Mouse (Mus musculus): ENCODE measurements at regions not wholly inside any gene's neighbourhood (a gene's known extent, or its start where the extent isn't known, plus 50 kb on each side); places are given as distances from the start of the nearest gene placed in this dataset.
"Not testable (repeated sequence)": the region's sequence is repeated elsewhere in the genome, so short reads cannot be mapped to it uniquely, and the experiment has no call there.

- peak in 1 of 2 experiments; percentile 11 for DNase-seq
Measured at GRCm38 (mm10) chr6:81815248-81815961, 108.1 kb upstream of the Gcfc2 start.

GRCm38 (mm10) chr6:81815962-81816338 lies 107.5 kb upstream of the Gcfc2 start:
- intact Hi-C loops (cut with DNase I) = no loop called here

More at GRCm38 (mm10) chr6:81815248-81815961, 108.1 kb upstream of the Gcfc2 start:
- intact Hi-C loops (cut with DNase I) = no loop called here

DNA sequence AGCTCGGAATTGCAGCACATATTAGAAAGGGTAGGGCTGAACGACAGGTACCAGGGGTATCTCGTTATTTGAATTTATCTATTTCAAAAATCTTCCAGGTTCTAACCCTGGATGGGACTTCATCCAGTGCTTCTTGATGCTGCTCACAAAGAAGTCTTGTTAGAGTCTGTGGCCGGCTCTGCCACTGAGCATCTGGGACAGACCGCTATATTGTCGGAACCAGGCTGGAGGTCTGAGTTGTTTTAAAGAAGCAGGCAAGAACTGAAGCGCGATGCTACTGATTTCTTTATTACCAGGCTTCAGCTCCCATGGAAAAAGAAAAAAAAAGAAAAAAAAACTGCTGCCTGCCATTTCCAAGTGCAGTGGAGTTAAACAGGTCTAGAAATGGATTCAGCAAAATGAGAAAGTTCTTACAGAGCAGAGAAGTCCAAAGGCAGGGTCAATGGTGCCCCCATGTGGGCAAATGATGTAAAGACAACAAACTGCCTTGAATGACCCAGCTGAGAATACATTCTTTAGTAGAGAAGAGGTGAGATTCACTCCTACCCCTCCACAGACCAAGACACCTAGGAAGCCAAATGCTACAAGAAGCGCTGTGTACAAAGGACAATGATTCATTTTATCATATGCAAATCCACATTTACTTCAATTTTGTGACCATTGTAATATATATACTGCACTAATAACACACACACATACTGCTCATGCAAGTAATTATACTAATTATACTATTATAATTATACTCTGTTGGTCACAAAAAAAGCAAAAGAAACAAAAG lies 106.2 kb upstream of the Gcfc2 start:
- peak; percentile 39 to 64 for DNase-seq
- intact Hi-C loops (cut with DNase I) = no loop called here

More at GRCm38 (mm10) chr6:81815962-81816338, 107.5 kb upstream of the Gcfc2 start:
- DNase-seq = no peak

DNA sequence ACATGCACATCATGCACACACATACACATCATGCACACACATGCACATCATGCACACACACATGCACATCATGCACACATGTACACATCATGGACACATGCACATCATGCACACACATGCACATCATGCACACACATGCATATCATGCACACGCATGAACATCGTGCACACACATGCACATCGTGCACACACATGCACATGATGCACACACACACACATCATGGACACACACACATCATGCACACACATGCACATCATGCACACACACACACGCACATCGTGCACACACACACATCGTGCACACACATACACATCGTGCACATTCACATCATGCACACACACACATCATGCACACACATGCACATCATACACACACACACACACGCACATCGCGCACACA lies 104.9 kb upstream of the Gcfc2 start:
- intact Hi-C loops (cut with DNase I) = no loop called here

DNA sequence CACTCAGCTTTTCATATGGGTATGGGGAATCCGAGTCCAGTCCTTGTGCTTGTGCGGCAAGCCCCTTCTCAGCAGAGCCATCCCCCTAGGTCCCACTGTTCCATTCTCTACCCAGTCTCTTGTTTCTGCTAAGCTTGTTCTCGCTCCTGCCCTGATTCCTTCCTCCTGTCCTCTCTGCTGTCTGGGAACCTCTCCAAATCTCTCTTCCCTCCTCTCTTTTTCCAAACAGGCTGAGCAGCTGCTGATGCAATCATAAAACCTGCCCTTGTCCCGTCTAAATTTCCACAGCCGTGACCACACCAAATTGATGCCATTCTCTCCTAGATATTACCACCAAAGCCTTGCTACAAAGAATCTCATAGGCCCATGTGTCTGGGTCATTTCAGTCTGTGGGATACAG lies 103.4 kb upstream of the Gcfc2 start:
- no peak for DNase-seq
- intact Hi-C loops (cut with DNase I) = no loop called here

More for the DNA sequence above, 104.9 kb upstream of the Gcfc2 start:
- no peak for DNase-seq

DNA sequence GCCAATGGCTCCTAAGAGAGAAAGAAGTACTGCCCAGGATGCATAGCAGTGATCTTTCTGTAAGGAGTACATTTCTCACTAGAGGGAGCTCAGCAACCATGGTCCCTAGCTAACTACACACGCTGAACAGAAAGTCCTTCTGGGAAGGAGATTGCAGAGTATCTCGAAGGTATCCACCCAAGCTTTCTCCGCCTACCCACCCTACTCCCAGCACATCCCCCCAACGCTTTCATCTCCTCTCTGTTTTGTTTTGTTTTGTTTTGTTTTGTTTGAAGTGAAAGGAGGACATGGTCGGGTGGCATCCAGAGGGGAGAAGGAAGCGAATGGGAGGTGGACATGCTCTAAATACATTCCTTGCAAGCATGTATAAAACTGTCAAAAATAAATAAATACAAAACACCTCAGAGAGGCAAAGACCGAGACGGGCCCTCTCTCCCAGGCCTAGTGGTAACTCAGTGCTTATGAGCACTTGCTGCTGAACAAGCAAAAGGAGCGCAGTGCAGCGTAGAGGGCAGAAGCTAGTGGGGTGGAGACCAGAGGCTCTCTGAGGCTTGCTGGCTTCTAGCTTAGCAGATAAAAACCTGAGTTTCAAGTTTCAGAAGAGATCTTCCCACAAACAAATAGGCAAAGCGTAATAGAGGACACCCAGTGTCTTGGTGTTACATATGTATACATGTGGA lies 83.9 kb upstream of the Gcfc2 start:
- intact Hi-C loops (cut with DNase I) = no loop called here
- DNase-seq = peak in 1 of 2 experiments; percentile 6

DNA sequence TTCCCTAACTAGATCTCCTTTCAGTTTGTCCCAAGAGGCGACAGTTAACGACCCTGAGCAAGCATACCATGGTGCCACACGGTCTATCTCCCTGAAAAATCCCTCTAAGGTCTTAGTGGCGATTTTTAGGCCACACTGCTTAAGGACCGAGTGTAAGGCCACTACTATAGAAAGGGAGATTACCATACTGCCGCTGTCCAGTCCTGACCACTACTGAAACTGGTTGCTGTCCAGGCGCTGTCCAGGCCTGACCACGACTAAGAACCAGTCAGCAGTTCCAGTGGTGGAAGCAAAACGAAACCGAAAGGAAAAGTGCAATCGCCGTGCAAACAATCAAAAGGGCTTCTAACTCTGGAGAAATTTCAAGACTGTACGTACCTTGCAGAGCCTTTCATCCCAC lies 55.3 kb upstream of the Gcfc2 start:
- intact Hi-C loops (cut with DNase I); DNase-seq: not testable (repeated sequence)
